Mouse (Mus musculus) left cerebral cortex, postnatal 10 days (tissue): ENCODE results near the gene Cmtr1. TPM values are rescaled to one million over a fixed set of nuclear protein-coding genes. Genes with fewer than 3 reads are reported as not detected.
"Not testable (repeated sequence)": the region's sequence is repeated elsewhere in the genome, so short reads cannot be mapped to it uniquely, and the experiment has no call there.

Experiments
- DNase-seq, 2 experiments: peaks; one replicate each; pipeline ENCODE4 v3.0.0; 2021 to 2022; ENCODE audit warnings: low spot score in 2 of 2, mixed read lengths in 1 of 2; ENCODE audit errors: extremely low spot score in 1 of 2
- intact Hi-C: fragments of 180-260 bp; cut with DNase I; formaldehyde crosslinking; loops from one replicate; pipeline ENCODE4 v1.15.1; 2025
- total RNA-seq, 2 experiments: library from RNA; stranded (reverse); gene quantifications; 2 replicates each; pipeline ENCODE4 v1.2.3; 2021

The Cmtr1 gene
- total RNA-seq, 2 experiments from 2014 or later: 85.1 to 104 TPM

GRCm38 (mm10) chr17:29694516-29694915 is 34.1 kb downstream of the Cmtr1 start:
- no peak for DNase-seq
- intact Hi-C loops: no loop called here

- intact Hi-C loops: no loop called here
- DNase-seq: no peak
These were observed 36.5 kb downstream of the Cmtr1 start for GRCm38 (mm10) chr17:29696940-29697339.

GRCm38 (mm10) chr17:29698421-29698820 is 38.0 kb downstream of the Cmtr1 start:
- DNase-seq: no peak
- intact Hi-C loops: no loop called here

GRCm38 (mm10) chr17:29700573-29700972 is 40.2 kb downstream of the Cmtr1 start:
- intact Hi-C loops: loop anchor here (5.0 kb wide), 1 partner anchor 182 kb away; no protein-coding TSS in a partner anchor
- no peak for DNase-seq

GRCm38 (mm10) chr17:29702938-29703710 is 42.7 kb downstream of the Cmtr1 start:
- intact Hi-C loops: loop anchor here (5.0 kb wide), 1 partner anchor 179 kb away; no protein-coding TSS in a partner anchor
- DNase-seq: no peak

GRCm38 (mm10) chr17:29704781-29705180 is 44.4 kb downstream of the Cmtr1 start:
- DNase-seq: peak in 1 of 2 experiments; percentile 71
- intact Hi-C loops: loop anchor here (5.0 kb wide), 1 partner anchor 178 kb away; no protein-coding TSS in a partner anchor

GRCm38 (mm10) chr17:29705881-29706280 is 45.5 kb downstream of the Cmtr1 start:
- intact Hi-C loops: no loop called here

GRCm38 (mm10) chr17:29706981-29707545 is 46.7 kb downstream of the Cmtr1 start:
- no peak for DNase-seq
- intact Hi-C loops: no loop called here

More at GRCm38 (mm10) chr17:29705881-29706280, 45.5 kb downstream of the Cmtr1 start:
- no peak for DNase-seq

GRCm38 (mm10) chr17:29708783-29709182 is 48.4 kb downstream of the Cmtr1 start:
- intact Hi-C loops: no loop called here
- no peak for DNase-seq

GRCm38 (mm10) chr17:29710562-29711044 is 50.2 kb downstream of the Cmtr1 start:
- intact Hi-C loops: no loop called here
- no peak for DNase-seq

- intact Hi-C loops: no loop called here
- DNase-seq: peak in 1 of 2 experiments; percentile 54
These were observed 50.8 kb downstream of the Cmtr1 start for GRCm38 (mm10) chr17:29711076-29711744.

GRCm38 (mm10) chr17:29711745-29712431 is 51.5 kb downstream of the Cmtr1 start:
- intact Hi-C loops: no loop called here
- no peak for DNase-seq

GRCm38 (mm10) chr17:29712565-29712964 is 52.2 kb downstream of the Cmtr1 start:
- DNase-seq: no peak
- intact Hi-C loops: no loop called here

- intact Hi-C loops, DNase-seq: not testable (repeated sequence)
These were observed 53.3 kb downstream of the Cmtr1 start for GRCm38 (mm10) chr17:29713734-29714133.

- intact Hi-C loops: loop anchor here (5.0 kb wide), 1 partner anchor 160 kb away; no protein-coding TSS in a partner anchor
- DNase-seq: peak; percentile 95 to 98
These were observed 56.5 kb downstream of the Cmtr1 start, which contains the start of gene Ccdc167 for GRCm38 (mm10) chr17:29716732-29717445. Gene Ccdc167, minus strand, starts transcription at chr17:29717044.

- DNase-seq: no peak
- intact Hi-C loops: loop anchor here (5.0 kb wide), 1 partner anchor 159 kb away; no protein-coding TSS in a partner anchor
These were observed 58.3 kb downstream of the Cmtr1 start for GRCm38 (mm10) chr17:29718660-29719059.

- intact Hi-C loops: loop anchor here (5.0 kb wide), 1 partner anchor 157 kb away; no protein-coding TSS in a partner anchor
These were observed 59.5 kb downstream of the Cmtr1 start for GRCm38 (mm10) chr17:29719628-29720575.

More at GRCm38 (mm10) chr17:29719628-29720575, 59.5 kb downstream of the Cmtr1 start:
- no peak for DNase-seq
